Comparison of ENCODE assay signal across 17 mouse cellular contexts in the genomic region with DNA sequence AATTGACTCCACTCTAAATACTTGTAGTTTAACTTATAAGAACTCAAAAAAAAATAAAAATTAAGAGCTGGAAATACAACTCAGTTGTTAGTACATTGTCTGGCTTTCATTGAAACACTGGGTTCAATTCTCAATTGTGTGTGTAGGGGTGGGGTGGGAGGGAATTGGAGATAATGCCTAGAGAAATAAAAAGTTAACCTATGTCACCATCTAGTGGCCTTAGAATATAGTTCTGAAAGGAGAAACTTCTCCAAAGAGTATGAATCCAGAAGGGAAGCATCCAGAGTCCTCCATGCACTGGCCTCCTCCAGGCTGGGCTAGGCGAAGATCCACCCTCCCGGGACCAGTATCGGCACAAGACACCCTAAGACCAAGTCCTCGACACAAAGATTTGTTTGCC. TPM values are rescaled to one million over a fixed set of nuclear protein-coding genes. Genes with fewer than 3 reads are reported as not detected.
DNase-seq lines count a peak whose midpoint lies in the region; ATAC-seq and TF ChIP-seq lines count a peak whose summit lies in the region.
"Had no signal": no experiment of that assay in that cellular context is flagged by ENCODE, and none has a peak within 500 bp of the region (broad histone marks: within the 10 kb centered on the region; RNA-seq: fewer than 3 reads in every experiment).

No protein-coding gene starts in this region.

- H3K27ac ChIP-seq in heart, postnatal 0 days (ENCODE audit: low read depth), result no peak overlapping the region
- no peak overlapping the region for H3K27ac ChIP-seq in lung, postnatal 0 days (ENCODE audit: low read length)
- no peak overlapping the region for H3K27ac ChIP-seq in stomach, postnatal 0 days (replicated peaks)

- WGBS in heart, postnatal 0 days, result 57% methylated on average over 4 of the region's 4 CpGs
- 61% methylated on average over 4 of the region's 4 CpGs for WGBS in lung, postnatal 0 days
- WGBS in lung, adult 2 months, result 64% methylated on average over 4 of the region's 4 CpGs
- WGBS in stomach, postnatal 0 days, result 62% methylated on average over 4 of the region's 4 CpGs

- no peak overlapping the region for H3K4me2 ChIP-seq in heart, postnatal 0 days (ENCODE audit: low read depth, low read length)
- H3K4me2 ChIP-seq in lung, postnatal 0 days (replicated peaks; ENCODE audit: low read depth, low read length), result no peak overlapping the region
- H3K4me2 ChIP-seq in stomach, postnatal 0 days (replicated peaks; ENCODE audit: low read depth), result no peak overlapping the region

- TF ChIP-seq CTCF in heart, postnatal 0 days (IDR thresholded peaks at IDR 0.05; ENCODE audit: low read depth), result peak; percentile 10; the same call in 1 of the 2 replicates
- TF ChIP-seq CTCF in lung, postnatal 0 days (IDR thresholded peaks at IDR 0.05), result peak; percentile 20; the same call in 1 of the 2 replicates
- no peak for TF ChIP-seq CTCF in lung, adult 2 months (IDR thresholded peaks at IDR 0.05; ENCODE audit: insufficient read depth, low read length)
- peak; percentile 57 for TF ChIP-seq CTCF in stomach, postnatal 0 days (IDR thresholded peaks at IDR 0.05; ENCODE audit: low read depth)

- H3K27me3 ChIP-seq in heart, postnatal 0 days (ENCODE audit: control insufficient read depth, insufficient read depth, low read length), result no peaks in the 10 kb centered on the region
- H3K27me3 ChIP-seq in lung, postnatal 0 days (replicated peaks; ENCODE audit: insufficient read depth, low read length), result no peaks in the 10 kb centered on the region
- no peaks in the 10 kb centered on the region for H3K27me3 ChIP-seq in stomach, postnatal 0 days (ENCODE audit: control insufficient read depth, insufficient read depth, low read length)

- ATAC-seq in heart, postnatal 0 days (ENCODE audit: insufficient read depth, low read depth), result no peak
- no peak for ATAC-seq in lung, postnatal 0 days
- no peak for ATAC-seq in stomach, postnatal 0 days (ENCODE audit: low FRiP score, low TSS enrichment)
- ATAC-seq: inflammation-experienced regulatory T-cells, adult 6 months had no signal

- no peak overlapping the region for H3K4me3 ChIP-seq in heart, postnatal 0 days (ENCODE audit: low read depth, low read length)
- H3K4me3 ChIP-seq in lung, postnatal 0 days (ENCODE audit: low read depth, low read length), result no peak overlapping the region
- H3K4me3 ChIP-seq in lung, adult 2 months (replicated peaks; ENCODE audit: extremely low read depth, low read depth, low read length), result no peak overlapping the region
- H3K4me3 ChIP-seq in stomach, postnatal 0 days (ENCODE audit: low read depth, low read length), result no peak overlapping the region

- H3K9ac ChIP-seq in heart, postnatal 0 days (replicated peaks; ENCODE audit: low read depth, low read length), result no peak overlapping the region
- no peak overlapping the region for H3K9ac ChIP-seq in lung, postnatal 0 days (replicated peaks; ENCODE audit: low read depth)
- H3K9ac ChIP-seq in stomach, postnatal 0 days (ENCODE audit: low read length), result no peak overlapping the region

- no peak for TF ChIP-seq POLR2A in lung, adult 2 months (IDR thresholded peaks at IDR 0.05; ENCODE audit: borderline replicate concordance, extremely low read depth, low read depth, low read length)

- no peak for TF ChIP-seq EP300 in heart, postnatal 0 days (IDR thresholded peaks at IDR 0.05; ENCODE audit: low read depth)
- no peak for TF ChIP-seq EP300 in lung, postnatal 0 days (IDR thresholded peaks at IDR 0.05)
- TF ChIP-seq EP300 in stomach, postnatal 0 days (optimal IDR thresholded peaks at IDR 0.05), result no peak

- peaks cover 7% of the 10 kb centered on the region; the same call in 1 of the 2 replicates for H3K4me1 ChIP-seq in heart, postnatal 0 days (ENCODE audit: control insufficient read depth, insufficient read depth)
- peaks cover 5% of the 10 kb centered on the region; the same call in 1 of the 2 replicates for H3K4me1 ChIP-seq in lung, postnatal 0 days (ENCODE audit: insufficient read depth, low read depth, low read length)
- no peaks in the 10 kb centered on the region for H3K4me1 ChIP-seq in lung, adult 2 months (ENCODE audit: control insufficient read depth, insufficient read depth, low read length)
- no peaks in the 10 kb centered on the region for H3K4me1 ChIP-seq in stomach, postnatal 0 days (replicated peaks; ENCODE audit: control insufficient read depth, insufficient read depth)

- H3K9me3 ChIP-seq in heart, postnatal 0 days (replicated peaks; ENCODE audit: control insufficient read depth, low read length), result no peaks in the 10 kb centered on the region
- H3K9me3 ChIP-seq in lung, postnatal 0 days (ENCODE audit: low read length), result no peaks in the 10 kb centered on the region
- H3K9me3 ChIP-seq in stomach, postnatal 0 days (ENCODE audit: control insufficient read depth, low read length), result no peaks in the 10 kb centered on the region

- DNase-seq in heart, postnatal 0 days (ENCODE audit: low spot score), result no peak
- DNase-seq in heart, postnatal 4 days, result no peak
- DNase-seq in lung, postnatal 0 days (ENCODE audit: low spot score), result peak; percentile 39
- no peak for DNase-seq in lung, adult 2 months
- DNase-seq in adipocyte (ENCODE audit: low spot score), result peak; percentile 33
- DNase-seq in stomach, postnatal 0 days (ENCODE audit: low spot score), result no peak
- DNase-seq in urinary bladder, postnatal 14 days (ENCODE audit: low spot score), result no peak
- DNase-seq in thymus, postnatal 25 days, result no peak
- DNase-seq: cerebellum, postnatal 36 days; kidney, postnatal 25 days; lung, adult 18-20 months had no signal

- no peaks in the 10 kb centered on the region for H3K36me3 ChIP-seq in heart, postnatal 0 days (replicated peaks; ENCODE audit: control insufficient read depth, insufficient read depth, low read length)
- no peaks in the 10 kb centered on the region for H3K36me3 ChIP-seq in lung, postnatal 0 days (ENCODE audit: insufficient read depth, low read length)
- H3K36me3 ChIP-seq in stomach, postnatal 0 days (ENCODE audit: control insufficient read depth, insufficient read depth, low read length), result no peaks in the 10 kb centered on the region

RNA-seq across cellular contexts. Expression of a gene that starts 2.5 kb away (rescaled TPM):
- total RNA-seq in heart, postnatal 0 days (2014; rRNA removed; ENCODE audit: low replicate concordance), result 36.5 and 51.0 TPM in 2 replicates
- polyA plus RNA-seq in heart, postnatal 0 days (2015; fragmentation: Nextera tagmentation; extraction: Ambion mirVana), result 43.3 TPM in 2 replicates
- 10 to 100 TPM; 24.0 to 26.4 TPM for total RNA-seq in heart, postnatal 4 days (2021)
- 77.4 and 79.4 TPM in 2 replicates for polyA plus RNA-seq in lung, postnatal 0 days (2015; fragmentation: Nextera tagmentation; extraction: Ambion mirVana)
- polyA plus RNA-seq in lung, adult 2 months (2012; rRNA removed), result 14.8 and 20.3 TPM in 2 replicates
- polyA plus RNA-seq in stomach, postnatal 0 days (2015; fragmentation: Nextera tagmentation; extraction: Ambion mirVana), result 109 TPM in 2 replicates

RNA-seq across cellular contexts. Expression of a gene that starts 20.1 kb away (rescaled TPM):
- not detected in 2 replicates for total RNA-seq in heart, postnatal 0 days (2014; rRNA removed; ENCODE audit: low replicate concordance)
- polyA plus RNA-seq in heart, postnatal 0 days (2015; fragmentation: Nextera tagmentation; extraction: Ambion mirVana), result not detected in 2 replicates
- not detected for total RNA-seq in heart, postnatal 4 days (2021)
- not detected in 2 replicates for polyA plus RNA-seq in lung, postnatal 0 days (2015; fragmentation: Nextera tagmentation; extraction: Ambion mirVana)
- not detected in 2 replicates for polyA plus RNA-seq in lung, adult 2 months (2012; rRNA removed)
- not detected in 2 replicates for polyA plus RNA-seq in stomach, postnatal 0 days (2015; fragmentation: Nextera tagmentation; extraction: Ambion mirVana)
- total RNA-seq: gastrocnemius, adult 8-10 months; left cerebral cortex, postnatal 14 days; megakaryocyte-erythroid progenitor cell, adult 5-6 weeks had no signal
- polyA plus RNA-seq: heart, embryonic 14.5 days; inflammation-experienced regulatory T-cells, adult 6 months; neural tube, embryonic 11.5 days had no signal

RNA-seq across cellular contexts. Expression of a gene that starts 44.8 kb away (rescaled TPM):
- not detected in 2 replicates for total RNA-seq in heart, postnatal 0 days (2014; rRNA removed; ENCODE audit: low replicate concordance)
- polyA plus RNA-seq in heart, postnatal 0 days (2015; fragmentation: Nextera tagmentation; extraction: Ambion mirVana), result not detected in 2 replicates
- total RNA-seq in heart, postnatal 4 days (2021), result not detected
- not detected in 2 replicates for polyA plus RNA-seq in lung, postnatal 0 days (2015; fragmentation: Nextera tagmentation; extraction: Ambion mirVana)
- not detected in 2 replicates for polyA plus RNA-seq in lung, adult 2 months (2012; rRNA removed)
- not detected in 2 replicates for polyA plus RNA-seq in stomach, postnatal 0 days (2015; fragmentation: Nextera tagmentation; extraction: Ambion mirVana)
- total RNA-seq: gastrocnemius, adult 8-10 months; left cerebral cortex, postnatal 14 days; megakaryocyte-erythroid progenitor cell, adult 5-6 weeks had no signal
- polyA plus RNA-seq: heart, embryonic 14.5 days; inflammation-experienced regulatory T-cells, adult 6 months; neural tube, embryonic 11.5 days had no signal

Comparison
In these comparisons a context has a peak if more than half of its experiments do, and no peak if none do; other contexts are left out.
1. DNase-seq: peak in lung, postnatal 0 days (single experiment) and adipocyte (single experiment); none in heart, postnatal 0 days (single experiment), heart, postnatal 4 days (single experiment), lung, adult 2 months (single experiment), stomach, postnatal 0 days (single experiment), urinary bladder, postnatal 14 days (single experiment) and thymus, postnatal 25 days (single experiment).